Mouse (Mus musculus): ENCODE measurements around the gene Gm3618. TPM values are rescaled to one million over a fixed set of nuclear protein-coding genes. Genes with fewer than 3 reads are reported as not detected.

The Gm3618 gene
- not detected in 2 replicates for polyA plus RNA-seq (2012; rRNA removed)

GRCm38 (mm10) chr14:6343578-6343977 is at the start of gene Gm3618:
Gm3618 (minus strand) TSS chr14:6343678.

GRCm38 (mm10) chr14:6390219-6390618 is 46.7 kb upstream of the Gm3618 start, which contains the start of gene Gm16440:
Gm16440 (minus strand) TSS chr14:6390319.

GRCm38 (mm10) chr14:6304743-6305142 is 38.7 kb downstream of the Gm3618 start, which contains the start of gene Gm21103:
Gm21103 (minus strand) TSS chr14:6304843.

GRCm38 (mm10) chr14:6286931-6287715 is 56.4 kb downstream of the Gm3618 start, which contains the start of gene Gm3411:
Gm3411 (minus strand) TSS chr14:6287250.

Other genes starting within 250 kb of the Gm3618 start
- 0.01 and 0.05 TPM in 2 replicates for gene Gm8206, start 249.7 kb downstream of the Gm3618 start, polyA plus RNA-seq (2012; rRNA removed)
- gene Gm3468, start 235.0 kb downstream of the Gm3618 start, polyA plus RNA-seq (2012; rRNA removed): 0.11 and 0.13 TPM in 2 replicates
- gene Gm3476, start 217.9 kb downstream of the Gm3618 start, polyA plus RNA-seq (2012; rRNA removed): not detected in 2 replicates
- not detected in 2 replicates for gene Gm21560, start 124.4 kb downstream of the Gm3618 start, polyA plus RNA-seq (2012; rRNA removed)
- 0.01 and 0.03 TPM in 2 replicates for gene Gm3411, start 56.4 kb downstream of the Gm3618 start, polyA plus RNA-seq (2012; rRNA removed)
- gene Gm21103, start 38.8 kb downstream of the Gm3618 start, polyA plus RNA-seq (2012; rRNA removed): not detected in 2 replicates
- gene Gm16440, start 46.6 kb upstream of the Gm3618 start, polyA plus RNA-seq (2012; rRNA removed): not detected in 2 replicates
- gene Gm3591, start 68.8 kb upstream of the Gm3618 start, polyA plus RNA-seq (2012; rRNA removed): 0.05 and 0.08 TPM in 2 replicates
- gene Gm3594, start 100.9 kb upstream of the Gm3618 start, polyA plus RNA-seq (2012; rRNA removed): not detected in 2 replicates
- not detected in 2 replicates for gene Gm8356, start 193.6 kb upstream of the Gm3618 start, polyA plus RNA-seq (2012; rRNA removed)
- gene Gm3629, start 246.9 kb upstream of the Gm3618 start, polyA plus RNA-seq (2012; rRNA removed): 0.02 TPM in 1 of 2 replicates, not detected in the other